Mouse (Mus musculus): ENCODE data around the gene Zhx3.

GRCm38 (mm10) chr2:160802326-160802725, 70.5 kb downstream of the Zhx3 start:
- TF ChIP-seq POLR2A (IDR thresholded peaks at IDR 0.05; ENCODE audit: extremely low read depth, insufficient read depth, low read length), result no peak
- TF ChIP-seq CTCF (IDR thresholded peaks at IDR 0.05; ENCODE audit: extremely low read depth, insufficient read depth, low read length), result no peak
